Mouse (Mus musculus) bone marrow macrophage, adult 2 months (primary cell): ENCODE measurements around the gene Rsbn1l.

ENCODE experiments used
- CTCF ChIP-seq: IDR thresholded peaks from 2 replicates; pipeline ENCODE4 v1.5.1; 2012; ENCODE audit warnings: low read depth, mild to moderate bottlenecking, low read length, moderate library complexity
- POLR2A ChIP-seq: IDR thresholded peaks from 2 replicates; pipeline ENCODE4 v1.6.1; 2012; ENCODE audit warnings: mild to moderate bottlenecking, low read depth, low read length, borderline replicate concordance

DNA sequence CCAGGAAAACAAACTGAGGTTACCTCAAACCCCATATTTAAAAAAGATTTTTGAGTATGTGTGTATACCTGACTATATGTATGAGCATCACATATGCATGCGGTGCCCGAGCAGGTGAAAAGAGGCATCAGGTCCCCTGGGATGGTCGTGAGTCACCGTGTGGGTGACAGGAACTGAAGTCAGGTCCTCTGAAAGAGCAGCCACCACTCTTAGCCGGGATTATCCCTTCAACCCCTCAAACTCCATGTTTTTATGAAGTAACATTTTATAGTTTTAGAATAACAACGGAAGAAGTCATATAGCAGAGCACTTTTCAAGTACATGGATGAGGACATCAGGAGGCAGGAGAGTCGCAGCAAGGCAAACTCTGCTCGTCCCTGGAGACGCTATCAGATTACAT is 12.3 kb upstream of the Rsbn1l start:
- TF ChIP-seq CTCF (no peak), POLR2A (no peak)
